Mouse (Mus musculus) CH12.LX (cell line): ENCODE measurements at regions not wholly inside any gene's neighbourhood (a gene's known extent, or its start where the extent isn't known, plus 50 kb on each side); places are given as distances from the start of the nearest gene placed in this dataset.

ENCODE experiments used
- CTCF ChIP-seq, 2 experiments: IDR thresholded peaks in 1 of 2; conservative IDR thresholded peaks in 1 of 2; 2 replicates each; pipeline ENCODE4 v1.5.1; 2011 to 2012; ENCODE audit warnings: low read depth in 2 of 2, low read length in 2 of 2, improper control_type of control experiment in 1 of 2, inconsistent platforms in 1 of 2, mild to moderate bottlenecking in 1 of 2, moderate library complexity in 1 of 2
- E2F4 ChIP-seq: IDR thresholded peaks from 2 replicates; pipeline ENCODE4 v1.6.1; 2011; ENCODE audit warnings: low read depth, low read length, improper control_type of control experiment; ENCODE audit not compliant: insufficient replicate concordance
- EP300 ChIP-seq: IDR thresholded peaks from 2 replicates; pipeline ENCODE4 v1.6.1; 2011; ENCODE audit warnings: low read length, improper control_type of control experiment
- MAX ChIP-seq: IDR thresholded peaks from 2 replicates; pipeline ENCODE4 v1.6.1; 2011; ENCODE audit warnings: low read length, improper control_type of control experiment
- NRF1 ChIP-seq: IDR thresholded peaks from 2 replicates; pipeline ENCODE4 v1.6.1; 2014; ENCODE audit warnings: low read depth, mild to moderate bottlenecking, inconsistent platforms, low read length, improper control_type of control experiment, moderate library complexity
- POLR2A ChIP-seq: IDR thresholded peaks from 2 replicates; pipeline ENCODE4 v1.6.1; 2011; ENCODE audit warnings: low read depth, mild to moderate bottlenecking, improper control_type of control experiment, low read length
- RCOR1 ChIP-seq: conservative IDR thresholded peaks from 2 replicates; pipeline ENCODE4 v1.6.1; 2012; ENCODE audit warnings: low read depth, mild to moderate bottlenecking, inconsistent platforms, low read length, improper control_type of control experiment
- SMC3 ChIP-seq: IDR thresholded peaks from 2 replicates; pipeline ENCODE4 v1.6.1; 2011; ENCODE audit warnings: low read depth, low read length, improper control_type of control experiment
- TBP ChIP-seq: conservative IDR thresholded peaks from 2 replicates; pipeline ENCODE4 v1.6.1; 2011; ENCODE audit warnings: low read depth, low read length, improper control_type of control experiment
- TCF12 ChIP-seq: IDR thresholded peaks from 2 replicates; pipeline ENCODE4 v1.6.1; 2014; ENCODE audit warnings: low read depth, mild to moderate bottlenecking, inconsistent platforms, low read length, improper control_type of control experiment
- USF2 ChIP-seq: conservative IDR thresholded peaks from 2 replicates; pipeline ENCODE4 v1.6.1; 2011; ENCODE audit warnings: low read depth, low read length, improper control_type of control experiment
- ZKSCAN1 ChIP-seq: IDR thresholded peaks from 2 replicates; pipeline ENCODE4 v1.6.1; 2012; ENCODE audit warnings: low read depth, inconsistent platforms, low read length, improper control_type of control experiment, borderline replicate concordance

DNA sequence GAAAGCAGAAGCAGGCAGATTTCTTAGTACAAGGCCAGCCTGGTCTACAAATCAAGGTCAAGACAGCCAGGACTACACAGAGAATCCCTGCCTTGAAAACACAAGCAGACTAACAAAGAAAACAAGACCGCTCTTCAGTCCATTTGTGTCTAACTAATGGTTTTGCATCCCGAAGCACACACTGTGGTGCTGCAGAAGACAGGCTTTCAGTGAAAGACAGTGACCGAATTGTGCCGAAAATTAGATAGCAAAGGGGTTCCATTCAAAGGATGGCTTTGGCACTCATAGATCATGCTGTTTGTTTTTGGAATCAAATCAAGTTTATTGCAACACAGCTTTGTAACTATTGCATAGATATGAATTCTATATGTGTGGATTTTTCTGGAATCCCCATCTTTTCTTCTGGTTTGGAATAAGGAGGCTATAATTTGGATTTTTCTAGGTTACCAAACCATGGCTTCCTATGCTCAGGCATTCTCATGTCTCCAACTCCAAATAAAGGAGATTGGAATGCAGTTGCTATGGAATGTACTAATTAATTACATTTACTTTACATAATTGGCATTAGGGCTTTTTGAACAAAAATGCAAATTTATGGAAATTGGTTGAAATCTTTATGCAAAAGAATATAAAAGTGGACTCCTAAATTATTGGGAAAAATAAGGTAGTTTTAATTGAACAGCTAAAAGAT, 364.9 kb downstream of the Ppargc1a start:
- TF ChIP-seq TBP (no peak), POLR2A (no peak), RCOR1 (no peak), E2F4 (no peak), USF2 (no peak), CTCF (conservative IDR thresholded peaks at IDR 0.05 in 1 of 2, IDR thresholded peaks at IDR 0.05 in 1 of 2; ENCODE audit: low read depth in 2 of 2, low read length in 2 of 2) (no peak), TCF12 (no peak), EP300 (no peak), ZKSCAN1 (no peak), SMC3 (no peak), NRF1 (no peak), MAX (no peak)
